Mouse (Mus musculus): ENCODE data around the gene Erich6b. TPM values are rescaled to one million over a fixed set of nuclear protein-coding genes. Genes with fewer than 3 reads are reported as not detected.

The Erich6b gene
- not detected in 2 replicates for polyA plus RNA-seq (2015; fragmentation: Nextera tagmentation; extraction: Ambion mirVana)

DNA sequence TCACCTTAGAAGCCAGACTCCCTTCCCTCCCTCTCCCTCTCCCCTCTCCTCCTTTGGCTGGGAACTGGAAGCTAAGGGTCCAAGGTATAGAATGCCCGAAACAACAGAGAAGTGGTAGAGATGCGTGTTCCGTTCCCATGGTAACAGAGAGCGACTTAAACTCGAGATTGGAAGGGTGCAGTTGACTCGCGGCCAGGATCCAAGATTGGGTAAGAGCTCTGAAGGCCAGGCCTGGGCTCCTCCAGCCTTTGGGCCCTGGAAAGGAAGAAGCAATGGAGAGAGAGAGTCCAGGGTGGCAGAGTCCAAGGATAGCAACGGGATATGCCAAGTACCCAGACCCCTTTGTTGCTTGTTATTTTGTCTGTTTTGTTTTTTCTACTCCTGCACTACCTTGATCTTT, at the start of gene Erich6b:
Erich6b (plus strand) TSS at position 180 of the 400 bp plus-strand sequence.
- ATAC-seq: no peak
- 56% methylated on average over 8 of the region's 8 CpGs for WGBS
- no peak within 1 kb of the TSS for H3K4me3 ChIP-seq (ENCODE audit: low read depth, low read length)
- H3K4me2 ChIP-seq (ENCODE audit: low read length): no peak within 1 kb of the TSS
- no peaks in the 10 kb centered on the region for H3K36me3 ChIP-seq (ENCODE audit: control insufficient read depth, insufficient read depth, low read length)
- peaks cover 9% of the 10 kb centered on the region for H3K4me1 ChIP-seq (ENCODE audit: control insufficient read depth, insufficient read depth, low read length)
- no peak within 1 kb of the TSS for H3K9ac ChIP-seq (ENCODE audit: low read depth, low read length)
- no peaks in the 10 kb centered on the region for H3K27me3 ChIP-seq (ENCODE audit: control insufficient read depth, insufficient read depth, low read depth, low read length)
- H3K27ac ChIP-seq (ENCODE audit: low read length): no peak within 1 kb of the TSS
- H3K9me3 ChIP-seq (replicated peaks; ENCODE audit: control insufficient read depth, low read length, poor library complexity, severe bottlenecking): no peaks in the 10 kb centered on the region

DNA sequence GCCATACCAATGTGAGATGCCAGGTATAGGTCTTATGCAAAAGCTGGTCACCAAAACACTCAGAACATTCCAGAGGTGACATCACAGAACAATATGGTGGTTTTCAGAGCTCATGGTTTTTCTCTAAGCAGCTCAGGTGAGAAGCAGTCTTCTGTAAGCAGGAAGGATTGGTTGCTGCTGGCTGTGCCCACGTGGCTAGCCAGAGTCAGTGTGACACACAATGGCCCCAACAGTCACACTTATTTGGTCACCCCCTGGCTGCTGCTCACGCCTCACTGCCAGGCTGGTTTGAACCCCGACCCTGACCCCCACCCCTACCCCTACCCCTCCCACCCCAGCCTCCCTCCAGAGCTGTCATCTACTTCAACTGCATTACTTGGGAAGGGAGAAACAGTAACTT, 49.1 kb upstream of the Erich6b start, which contains the start of gene Spert:
Spert (minus strand) TSS at position 139 of the 400 bp plus-strand sequence.
- no peak within 1 kb of the TSS for H3K9ac ChIP-seq (ENCODE audit: low read depth, low read length)
- no peaks in the 10 kb centered on the region for H3K4me1 ChIP-seq (ENCODE audit: control insufficient read depth, insufficient read depth, low read length)
- no peaks in the 10 kb centered on the region for H3K9me3 ChIP-seq (replicated peaks; ENCODE audit: control insufficient read depth, low read length, poor library complexity, severe bottlenecking)
- no peaks in the 10 kb centered on the region for H3K36me3 ChIP-seq (ENCODE audit: control insufficient read depth, insufficient read depth, low read length)
- H3K4me2 ChIP-seq (ENCODE audit: low read length): no peak within 1 kb of the TSS
- no peak for ATAC-seq
- WGBS: 74% methylated on average over 3 of the region's 3 CpGs
- no peak within 1 kb of the TSS for H3K4me3 ChIP-seq (ENCODE audit: low read depth, low read length)
- H3K27me3 ChIP-seq (ENCODE audit: control insufficient read depth, insufficient read depth, low read depth, low read length): no peaks in the 10 kb centered on the region
- no peak within 1 kb of the TSS for H3K27ac ChIP-seq (ENCODE audit: low read length)

DNA sequence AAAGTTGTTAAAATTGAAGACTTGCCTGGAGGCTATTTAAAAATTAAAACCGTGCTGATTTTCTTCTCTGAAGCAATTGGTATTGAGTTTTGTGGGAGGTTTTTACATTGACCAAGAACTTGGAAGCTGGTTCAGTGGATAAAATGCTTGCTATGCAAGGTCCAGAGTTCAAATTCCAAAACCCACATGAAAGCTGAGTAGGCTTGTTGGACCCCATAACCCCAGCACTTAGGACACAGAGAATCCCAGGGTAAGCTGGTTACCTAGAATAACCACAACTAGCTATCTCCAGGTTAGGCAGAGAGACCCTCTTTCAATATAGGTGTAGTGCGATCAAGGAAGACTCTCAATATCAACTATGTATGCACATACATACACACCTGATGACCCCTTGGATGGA, 32.9 kb upstream of the Erich6b start:
- Histone ChIP-seq H3K9me3 (replicated peaks; ENCODE audit: control insufficient read depth, low read length, poor library complexity, severe bottlenecking) (no peaks in the 10 kb centered on the region), H3K27me3 (ENCODE audit: control insufficient read depth, insufficient read depth, low read depth, low read length) (no peaks in the 10 kb centered on the region), H3K9ac (ENCODE audit: low read depth, low read length) (no peak overlapping the region), H3K4me1 (ENCODE audit: control insufficient read depth, insufficient read depth, low read length) (no peaks in the 10 kb centered on the region), H3K4me3 (ENCODE audit: low read depth, low read length) (no peak overlapping the region), H3K4me2 (ENCODE audit: low read length) (no peak overlapping the region), H3K27ac (ENCODE audit: low read length) (no peak overlapping the region), H3K36me3 (ENCODE audit: control insufficient read depth, insufficient read depth, low read length) (no peaks in the 10 kb centered on the region)
- no peak for ATAC-seq
- WGBS: 91% methylated on average over 2 of the region's 2 CpGs

DNA sequence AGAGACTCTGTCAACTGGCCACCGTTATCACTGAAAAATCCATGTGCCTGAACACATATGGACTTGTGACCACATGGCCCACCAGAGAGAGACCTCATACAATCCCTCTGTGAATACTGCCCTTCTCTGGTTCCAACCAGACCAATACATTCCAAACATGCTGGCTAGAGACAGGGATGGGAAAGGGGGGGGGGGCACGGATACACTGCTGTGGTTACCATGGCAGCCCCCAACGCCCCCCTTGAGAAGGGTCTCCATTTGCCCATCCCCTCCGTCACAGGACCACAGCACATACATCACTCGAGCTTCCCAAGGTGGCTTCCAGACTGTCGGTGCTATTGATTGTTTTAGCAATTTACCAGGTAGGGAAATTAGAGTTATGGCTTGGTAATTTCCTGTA, 25.7 kb upstream of the Erich6b start:
- Histone ChIP-seq H3K36me3 (ENCODE audit: control insufficient read depth, insufficient read depth, low read length) (no peaks in the 10 kb centered on the region), H3K27ac (ENCODE audit: low read length) (no peak overlapping the region), H3K27me3 (ENCODE audit: control insufficient read depth, insufficient read depth, low read depth, low read length) (no peaks in the 10 kb centered on the region), H3K4me3 (ENCODE audit: low read depth, low read length) (no peak overlapping the region), H3K9me3 (replicated peaks; ENCODE audit: control insufficient read depth, low read length, poor library complexity, severe bottlenecking) (no peaks in the 10 kb centered on the region), H3K9ac (ENCODE audit: low read depth, low read length) (no peak overlapping the region), H3K4me1 (ENCODE audit: control insufficient read depth, insufficient read depth, low read length) (0 out of 2 replicates have a peak, but pooled peaks cover 2% of the 10 kb centered on the region), H3K4me2 (ENCODE audit: low read length) (no peak overlapping the region)
- 92% methylated on average over 6 of the region's 6 CpGs for WGBS
- ATAC-seq: no peak

DNA sequence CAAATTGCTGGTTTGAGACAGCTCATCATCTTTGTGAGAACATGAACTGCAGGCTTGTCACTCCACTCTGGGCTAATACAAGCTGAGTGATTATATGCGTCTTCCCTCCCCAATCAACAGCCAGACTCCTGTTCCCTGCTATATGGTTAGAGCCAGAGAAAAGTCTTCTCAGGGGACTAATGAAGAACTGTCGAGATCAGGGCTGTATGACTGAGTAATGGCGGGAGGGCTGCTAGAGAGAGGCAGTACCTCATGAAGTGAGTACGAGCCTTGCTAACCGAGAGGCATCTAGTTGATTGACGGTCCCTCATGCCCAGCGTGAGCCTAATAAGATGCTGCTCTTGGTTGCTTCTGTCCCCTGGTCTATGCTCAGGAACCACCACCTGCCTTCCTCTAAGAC, 19.1 kb upstream of the Erich6b start:
- Histone ChIP-seq H3K27me3 (ENCODE audit: control insufficient read depth, insufficient read depth, low read depth, low read length) (no peaks in the 10 kb centered on the region), H3K4me2 (ENCODE audit: low read length) (no peak overlapping the region), H3K36me3 (ENCODE audit: control insufficient read depth, insufficient read depth, low read length) (no peaks in the 10 kb centered on the region), H3K27ac (ENCODE audit: low read length) (no peak overlapping the region), H3K4me3 (ENCODE audit: low read depth, low read length) (no peak overlapping the region), H3K9ac (ENCODE audit: low read depth, low read length) (no peak overlapping the region), H3K9me3 (replicated peaks; ENCODE audit: control insufficient read depth, low read length, poor library complexity, severe bottlenecking) (no peaks in the 10 kb centered on the region), H3K4me1 (ENCODE audit: control insufficient read depth, insufficient read depth, low read length) (0 out of 2 replicates have a peak, but pooled peaks cover 2% of the 10 kb centered on the region)
- ATAC-seq: no peak
- WGBS: 62% methylated on average over 7 of the region's 7 CpGs

DNA sequence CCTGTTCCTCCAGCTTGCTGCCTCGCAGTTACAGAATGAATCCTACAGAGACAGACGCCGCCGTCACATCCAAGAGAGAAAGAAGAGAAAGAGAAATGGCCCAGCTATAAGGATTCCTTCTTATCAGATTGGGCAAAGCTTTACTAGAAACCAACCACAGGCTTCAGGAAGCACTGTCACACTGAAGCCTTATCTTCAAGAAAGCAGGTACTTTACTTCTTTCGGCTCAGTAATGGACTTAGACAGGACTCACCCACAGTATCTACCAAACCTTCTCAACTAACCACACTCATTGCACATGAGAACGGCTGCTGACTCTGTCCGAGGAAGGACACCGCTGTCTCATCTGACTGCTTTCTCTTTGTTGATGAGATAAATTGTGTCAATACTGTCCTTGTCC, 13.2 kb upstream of the Erich6b start:
- Histone ChIP-seq H3K27ac (ENCODE audit: low read length) (no peak overlapping the region), H3K4me1 (ENCODE audit: control insufficient read depth, insufficient read depth, low read length) (no peaks in the 10 kb centered on the region), H3K36me3 (ENCODE audit: control insufficient read depth, insufficient read depth, low read length) (no peaks in the 10 kb centered on the region), H3K9me3 (replicated peaks; ENCODE audit: control insufficient read depth, low read length, poor library complexity, severe bottlenecking) (no peaks in the 10 kb centered on the region), H3K9ac (ENCODE audit: low read depth, low read length) (no peak overlapping the region), H3K27me3 (ENCODE audit: control insufficient read depth, insufficient read depth, low read depth, low read length) (no peaks in the 10 kb centered on the region), H3K4me3 (ENCODE audit: low read depth, low read length) (no peak overlapping the region), H3K4me2 (ENCODE audit: low read length) (no peak overlapping the region)
- no peak for ATAC-seq
- WGBS: 95% methylated on average over 8 of the region's 8 CpGs

DNA sequence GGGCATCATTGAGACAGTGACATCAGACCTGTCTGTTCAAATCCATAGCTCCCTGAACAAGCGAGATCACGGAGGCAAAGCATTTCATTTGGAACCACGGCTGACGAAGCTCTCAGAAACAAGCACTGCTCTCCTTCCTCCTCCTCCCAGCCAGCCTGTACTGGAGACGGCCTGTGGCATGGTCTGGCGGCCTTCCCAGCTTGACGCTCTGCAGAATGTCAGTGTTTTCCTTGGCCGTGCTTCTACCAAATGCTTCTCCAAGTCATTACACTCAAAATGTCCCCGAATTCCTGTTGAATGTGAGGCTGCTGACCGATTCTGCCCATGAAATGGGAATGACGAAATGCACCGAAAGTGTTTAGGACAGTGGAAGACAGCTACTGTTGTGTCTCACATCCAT, 6.7 kb upstream of the Erich6b start:
- Histone ChIP-seq H3K27ac (ENCODE audit: low read length) (no peak overlapping the region), H3K4me2 (ENCODE audit: low read length) (no peak overlapping the region), H3K4me3 (ENCODE audit: low read depth, low read length) (no peak overlapping the region), H3K36me3 (ENCODE audit: control insufficient read depth, insufficient read depth, low read length) (no peaks in the 10 kb centered on the region), H3K27me3 (ENCODE audit: control insufficient read depth, insufficient read depth, low read depth, low read length) (no peaks in the 10 kb centered on the region), H3K9ac (ENCODE audit: low read depth, low read length) (no peak overlapping the region), H3K9me3 (replicated peaks; ENCODE audit: control insufficient read depth, low read length, poor library complexity, severe bottlenecking) (no peaks in the 10 kb centered on the region), H3K4me1 (ENCODE audit: control insufficient read depth, insufficient read depth, low read length) (no peaks in the 10 kb centered on the region)
- 75% methylated on average over 12 of the region's 12 CpGs for WGBS
- ATAC-seq: no peak

DNA sequence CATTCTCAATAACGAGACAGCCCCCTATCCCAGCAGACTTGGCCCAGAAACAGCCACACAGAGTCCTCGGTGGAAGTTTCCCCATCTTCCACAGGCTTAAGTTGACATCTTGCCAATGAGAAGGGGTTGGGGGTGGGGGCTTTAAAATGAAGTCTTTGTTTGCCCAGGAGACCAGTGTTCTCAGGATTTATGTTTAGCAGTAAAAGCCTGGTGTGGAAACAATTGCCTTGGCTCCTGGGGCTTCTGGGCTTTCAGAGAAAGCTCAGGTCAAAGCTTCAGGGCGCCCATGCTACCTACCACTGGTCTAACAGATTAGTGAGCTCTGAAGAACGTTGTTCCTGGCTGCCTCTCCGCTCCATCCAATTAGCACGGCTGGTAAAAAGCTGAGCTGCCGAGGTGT, 6.0 kb upstream of the Erich6b start:
- no peak overlapping the region for H3K9ac ChIP-seq (ENCODE audit: low read depth, low read length)
- H3K27ac ChIP-seq (ENCODE audit: low read length): no peak overlapping the region
- H3K4me1 ChIP-seq (ENCODE audit: control insufficient read depth, insufficient read depth, low read length): no peaks in the 10 kb centered on the region
- H3K4me3 ChIP-seq (ENCODE audit: low read depth, low read length): no peak overlapping the region
- 22% methylated on average over 7 of the region's 7 CpGs for WGBS
- H3K9me3 ChIP-seq (replicated peaks; ENCODE audit: control insufficient read depth, low read length, poor library complexity, severe bottlenecking): no peaks in the 10 kb centered on the region
- no peaks in the 10 kb centered on the region for H3K27me3 ChIP-seq (ENCODE audit: control insufficient read depth, insufficient read depth, low read depth, low read length)
- no peaks in the 10 kb centered on the region for H3K36me3 ChIP-seq (ENCODE audit: control insufficient read depth, insufficient read depth, low read length)
- ATAC-seq: no peak
- H3K4me2 ChIP-seq (ENCODE audit: low read length): no peak overlapping the region

DNA sequence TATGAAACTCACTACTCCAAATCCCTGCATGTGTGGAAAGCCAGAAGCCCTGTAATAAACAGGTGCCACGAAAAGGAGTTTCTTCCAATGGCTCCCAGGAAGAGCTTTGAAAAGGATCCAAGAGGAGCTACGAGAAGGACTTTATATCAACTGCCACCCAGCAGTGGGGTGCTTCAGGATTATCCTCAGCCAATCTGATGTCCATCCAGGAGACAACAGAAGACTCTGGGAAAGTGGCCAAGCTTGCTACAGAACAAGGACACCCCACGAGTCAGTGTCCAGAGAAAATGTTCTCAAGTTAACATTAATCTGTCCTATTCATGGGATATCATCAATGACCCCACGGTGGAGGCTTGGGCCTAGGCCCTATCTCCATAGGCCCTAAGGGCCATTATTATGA, 4.4 kb upstream of the Erich6b start:
- no peak overlapping the region for H3K4me2 ChIP-seq (ENCODE audit: low read length)
- no peaks in the 10 kb centered on the region for H3K36me3 ChIP-seq (ENCODE audit: control insufficient read depth, insufficient read depth, low read length)
- no peak overlapping the region for H3K27ac ChIP-seq (ENCODE audit: low read length)
- WGBS: 70% methylated on average over 4 of the region's 4 CpGs
- no peaks in the 10 kb centered on the region for H3K9me3 ChIP-seq (replicated peaks; ENCODE audit: control insufficient read depth, low read length, poor library complexity, severe bottlenecking)
- no peak for ATAC-seq
- H3K4me1 ChIP-seq (ENCODE audit: control insufficient read depth, insufficient read depth, low read length): no peaks in the 10 kb centered on the region
- no peak overlapping the region for H3K4me3 ChIP-seq (ENCODE audit: low read depth, low read length)
- no peak overlapping the region for H3K9ac ChIP-seq (ENCODE audit: low read depth, low read length)
- H3K27me3 ChIP-seq (ENCODE audit: control insufficient read depth, insufficient read depth, low read depth, low read length): no peaks in the 10 kb centered on the region

Measured in midbrain, embryonic 16.5 days (tissue).